Mouse (Mus musculus): ENCODE measurements around the gene Arl6. TPM values are rescaled to one million over a fixed set of nuclear protein-coding genes. Genes with fewer than 3 reads are reported as not detected.

The Arl6 gene
- total and polyA plus RNA-seq, 3 experiments: not detected

GRCm38 (mm10) chr16:59604078-59604781, 35.0 kb downstream of the Arl6 start:
- Histone ChIP-seq H3K9ac (ENCODE audit: control insufficient read depth, low read depth, low read length, poor library complexity, severe bottlenecking) (no peak overlapping the region), H3K36me3 (ENCODE audit: control insufficient read depth in 1 of 2, insufficient read depth in 2 of 2, low read length in 2 of 2) (no peaks in the 10 kb centered on the region), H3K4me3 (ENCODE audit: control insufficient read depth in 1 of 2, insufficient read depth in 1 of 2, low read depth in 2 of 2, low read length in 2 of 2) (no peak overlapping the region), H3K4me1 (ENCODE audit: control insufficient read depth in 1 of 2, insufficient read depth in 2 of 2, low read length in 2 of 2) (no peaks in the 10 kb centered on the region; a peak in 1 of 4 replicates), H3K27me3 (ENCODE audit: control insufficient read depth in 1 of 2, insufficient read depth in 2 of 2, low read length in 2 of 2) (no peaks in the 10 kb centered on the region), H3K9me3 (replicated peaks; ENCODE audit: insufficient read depth, low read length) (no peaks in the 10 kb centered on the region), H3K79me2 (ENCODE audit: control insufficient read depth, insufficient read depth, low read length, poor library complexity) (no peaks in the 10 kb centered on the region), H3K27ac (ENCODE audit: control insufficient read depth, low read depth, low read length) (no peak overlapping the region)
- DNase-seq (ENCODE audit: low read depth, low spot score): no peak
- no peak for TF ChIP-seq MAZ (IDR thresholded peaks at IDR 0.05; ENCODE audit: low read depth, low read length)
- TF ChIP-seq ZNF384 (IDR thresholded peaks at IDR 0.05; ENCODE audit: low read depth, low read length): no peak
- no peak for TF ChIP-seq USF2 (IDR thresholded peaks at IDR 0.05; ENCODE audit: borderline replicate concordance in 1 of 2, insufficient read depth in 1 of 2, low read depth in 1 of 2, low read length in 2 of 2)
- TF ChIP-seq GATA1 (IDR thresholded peaks at IDR 0.05; ENCODE audit: low read depth, low read length): no peak
- no peak for TF ChIP-seq GABPA (IDR thresholded peaks at IDR 0.05; ENCODE audit: low read depth, low read length)
- TF ChIP-seq MAX (IDR thresholded peaks at IDR 0.05; ENCODE audit: low read length): no peak
- no peak for TF ChIP-seq NELFE (IDR thresholded peaks at IDR 0.05; ENCODE audit: low read depth, low read length)
- no peak for TF ChIP-seq KAT2A (conservative IDR thresholded peaks at IDR 0.05; ENCODE audit: low read depth, low read length)
- no peak for TF ChIP-seq MXI1 (IDR thresholded peaks at IDR 0.05; ENCODE audit: low read depth, low read length)
- TF ChIP-seq ZKSCAN1 (IDR thresholded peaks at IDR 0.05; ENCODE audit: low read depth, low read length): no peak
- TF ChIP-seq ZC3H11A (IDR thresholded peaks at IDR 0.05; ENCODE audit: low read depth, low read length): no peak
- TF ChIP-seq MAFK (IDR thresholded peaks at IDR 0.05; ENCODE audit: borderline replicate concordance, low read depth, low read length): no peak
- TF ChIP-seq TCF12 (IDR thresholded peaks at IDR 0.05; ENCODE audit: low read depth, low read length): no peak
- no peak for TF ChIP-seq RCOR1 (IDR thresholded peaks at IDR 0.05; ENCODE audit: low read depth, low read length)
- TF ChIP-seq ELF1 (IDR thresholded peaks at IDR 0.05; ENCODE audit: low read depth, low read length): no peak

DNA sequence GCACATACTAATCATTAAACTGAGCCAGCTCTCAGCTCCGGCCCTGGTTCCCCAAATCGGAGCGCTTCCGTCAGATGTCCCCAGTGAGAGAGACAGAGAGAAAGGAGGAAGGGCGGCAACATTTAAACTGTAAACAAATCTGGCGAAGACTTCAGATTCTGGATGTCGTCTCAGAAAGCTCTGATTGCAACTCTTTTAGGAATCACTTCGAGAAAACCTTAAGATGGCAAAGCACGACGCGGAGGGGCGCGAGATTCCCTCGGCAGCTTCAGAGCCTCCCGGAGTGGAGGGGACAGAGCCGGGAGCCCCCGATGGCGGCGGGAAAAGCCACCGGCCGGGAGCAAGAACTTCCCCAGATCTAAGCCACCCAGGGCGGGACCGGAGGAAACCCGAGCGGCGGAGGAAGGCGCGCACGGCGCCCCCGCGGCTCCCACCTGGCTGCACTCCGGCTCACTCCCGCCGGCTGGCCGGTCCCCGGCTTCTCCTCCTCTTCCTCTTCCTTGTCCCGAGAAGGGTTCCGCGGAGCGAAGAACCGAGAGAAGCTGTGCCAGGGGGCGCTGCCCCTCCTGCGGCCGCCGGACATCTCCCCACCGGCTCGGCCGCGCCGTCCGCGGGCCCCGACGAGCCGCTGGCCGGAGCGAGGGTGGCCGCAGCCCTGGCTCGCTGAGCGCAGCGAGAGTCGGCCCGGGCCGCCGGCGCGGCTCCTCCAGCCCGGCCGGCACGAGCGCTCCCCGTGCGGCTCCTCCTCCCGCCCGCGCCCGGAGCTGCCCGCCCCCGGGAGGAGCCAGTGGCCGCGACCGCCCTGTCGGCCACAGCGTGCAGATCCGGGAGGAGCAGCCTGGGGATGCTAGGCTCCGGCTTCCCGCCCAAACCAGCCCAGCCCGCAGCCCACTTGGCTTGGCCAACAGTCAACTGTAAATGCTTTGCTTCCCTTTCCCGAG, 38.6 kb downstream of the Arl6 start, which contains the start of gene Crybg3:
Gene Crybg3 (minus strand): TSS at position 669 of the 941 bp plus-strand sequence.
- H3K9ac ChIP-seq (ENCODE audit: control insufficient read depth, low read depth, low read length, poor library complexity, severe bottlenecking): no peak within 1 kb of the TSS
- no peaks in the 10 kb centered on the region for H3K27me3 ChIP-seq (ENCODE audit: control insufficient read depth in 1 of 2, insufficient read depth in 2 of 2, low read length in 2 of 2)
- no peaks in the 10 kb centered on the region for H3K79me2 ChIP-seq (ENCODE audit: control insufficient read depth, insufficient read depth, low read length, poor library complexity)
- no peak for DNase-seq (ENCODE audit: low read depth, low spot score)
- H3K27ac ChIP-seq (ENCODE audit: control insufficient read depth, low read depth, low read length): no peak within 1 kb of the TSS
- H3K36me3 ChIP-seq (ENCODE audit: control insufficient read depth in 1 of 2, insufficient read depth in 2 of 2, low read length in 2 of 2): no peaks in the 10 kb centered on the region
- no peak for TF ChIP-seq USF2 (IDR thresholded peaks at IDR 0.05; ENCODE audit: borderline replicate concordance in 1 of 2, insufficient read depth in 1 of 2, low read depth in 1 of 2, low read length in 2 of 2)
- TF ChIP-seq EP300 (IDR thresholded peaks at IDR 0.05; ENCODE audit: low read depth in 1 of 2, low read length in 2 of 2): no peak
- TF ChIP-seq MEF2A (IDR thresholded peaks at IDR 0.05; ENCODE audit: extremely low read depth, insufficient replicate concordance, low read depth, low read length, poor library complexity, severe bottlenecking): no peak
- TF ChIP-seq GABPA (IDR thresholded peaks at IDR 0.05; ENCODE audit: low read depth, low read length): no peak
- H3K4me1 ChIP-seq (ENCODE audit: control insufficient read depth in 1 of 2, insufficient read depth in 2 of 2, low read length in 2 of 2): no peaks in the 10 kb centered on the region
- H3K9me3 ChIP-seq (replicated peaks; ENCODE audit: insufficient read depth, low read length): no peaks in the 10 kb centered on the region
- no peak within 1 kb of the TSS for H3K4me3 ChIP-seq (ENCODE audit: control insufficient read depth in 1 of 2, insufficient read depth in 1 of 2, low read depth in 2 of 2, low read length in 2 of 2)

Data from MEL (cell line).